Mouse (Mus musculus) frontal cortex, postnatal 25 days (tissue): ENCODE data around the gene B4galnt4.

Source experiments
- DNase-seq, 2 experiments: peaks; one replicate each; pipeline ENCODE4 v3.0.0; 2022; ENCODE audit warnings: low spot score in 2 of 2

B4galnt4 gene

GRCm38 (mm10) chr7:141120605-141121004 is 59.7 kb downstream of the B4galnt4 start:
- DNase-seq = no peak

- DNase-seq = no peak
These were observed 60.2 kb downstream of the B4galnt4 start for GRCm38 (mm10) chr7:141121051-141121531.
